Comparison of ENCODE assay signal across 8 mouse cellular contexts in the genomic region with DNA sequence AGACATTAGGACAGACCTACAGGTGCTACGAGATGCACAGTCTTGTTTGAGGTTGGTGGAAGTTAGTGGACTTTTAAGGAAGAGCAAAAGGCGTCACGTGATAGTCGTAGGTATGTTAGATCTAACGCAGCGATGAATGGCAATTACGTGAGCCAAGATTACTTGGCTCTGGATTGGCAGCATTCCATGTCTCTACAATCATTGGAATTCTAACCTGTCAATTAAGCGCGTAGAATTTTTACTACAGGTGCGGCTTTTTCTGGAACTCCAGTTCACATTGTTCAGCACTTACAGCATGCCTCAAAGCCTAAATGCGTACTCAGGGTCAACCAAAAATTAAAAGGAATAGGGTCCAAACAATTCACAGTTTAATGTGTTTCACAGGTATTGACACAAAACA. TPM values are rescaled to one million over a fixed set of nuclear protein-coding genes. Genes with fewer than 3 reads are reported as not detected.
A peak's percentile ranks its signal among the peaks of the same experiment; 100 is the strongest.
DNase-seq lines count a peak whose midpoint lies in the region; ATAC-seq and TF ChIP-seq lines count a peak whose summit lies in the region.

No protein-coding gene starts in this region.

- TF ChIP-seq CTCF in kidney, adult 2 months (conservative IDR thresholded peaks at IDR 0.05; ENCODE audit: insufficient read depth, insufficient read length, low read depth, low read length), result no peak
- no peak for TF ChIP-seq CTCF in lung, postnatal 0 days (IDR thresholded peaks at IDR 0.05)

- TF ChIP-seq POLR2A in kidney, adult 2 months (IDR thresholded peaks at IDR 0.05; ENCODE audit: low read depth, low read length), result no peak

- peak; percentile 59; the same call in 1 of the 2 replicates for TF ChIP-seq EP300 in lung, postnatal 0 days (IDR thresholded peaks at IDR 0.05)

- ATAC-seq in lung, postnatal 0 days, result peak; percentile 23

- H3K36me3 ChIP-seq in embryonic facial prominence, embryonic 10.5 days (replicated peaks), result peaks cover 16% of the 10 kb centered on the region
- no peaks in the 10 kb centered on the region for H3K36me3 ChIP-seq in kidney, adult 2 months (ENCODE audit: control insufficient read depth, insufficient read depth, low read length)
- no peaks in the 10 kb centered on the region for H3K36me3 ChIP-seq in lung, postnatal 0 days (ENCODE audit: insufficient read depth, low read length)

- H3K27me3 ChIP-seq in embryonic facial prominence, embryonic 10.5 days (replicated peaks; ENCODE audit: low read depth, poor library complexity, severe bottlenecking), result no peaks in the 10 kb centered on the region
- H3K27me3 ChIP-seq in kidney, adult 2 months (replicated peaks; ENCODE audit: control insufficient read depth, insufficient read depth, low read length), result no peaks in the 10 kb centered on the region
- no peaks in the 10 kb centered on the region for H3K27me3 ChIP-seq in lung, postnatal 0 days (replicated peaks; ENCODE audit: insufficient read depth, low read length)

- WGBS in embryonic facial prominence, embryonic 10.5 days, result 84% methylated on average over 11 of the region's 11 CpGs
- WGBS in kidney, adult 2 months, result 63% methylated on average over 11 of the region's 11 CpGs
- 54% methylated on average over 11 of the region's 11 CpGs for WGBS in lung, postnatal 0 days

- H3K4me2 ChIP-seq in lung, postnatal 0 days (replicated peaks; ENCODE audit: low read depth, low read length), result peak overlapping the region; percentile 94

- H3K9me3 ChIP-seq in embryonic facial prominence, embryonic 10.5 days, result no peaks in the 10 kb centered on the region
- no peaks in the 10 kb centered on the region for H3K9me3 ChIP-seq in lung, postnatal 0 days (ENCODE audit: low read length)

- H3K4me1 ChIP-seq in embryonic facial prominence, embryonic 10.5 days, result peaks cover 14% of the 10 kb centered on the region
- no peaks in the 10 kb centered on the region for H3K4me1 ChIP-seq in kidney, adult 2 months (ENCODE audit: control insufficient read depth, insufficient read depth, low read length)
- no peaks in the 10 kb centered on the region for H3K4me1 ChIP-seq in lung, postnatal 0 days (ENCODE audit: insufficient read depth, low read depth, low read length)

- DNase-seq in ES-CJ7 (ENCODE audit: low read depth, low spot score), result peak; percentile 28
- DNase-seq in embryonic facial prominence, embryonic 10.5 days (ENCODE audit: low spot score), result no peak
- peak; percentile 41 for DNase-seq in kidney, adult 2 months
- DNase-seq in lung, postnatal 0 days (ENCODE audit: low spot score), result peak; percentile 77
- DNase-seq in frontal cortex, postnatal 14 days (ENCODE audit: low spot score in 2 of 2), result no peak
- no peak for DNase-seq in thymus, postnatal 10 days (ENCODE audit: low spot score in 2 of 2)
- no peak for DNase-seq in thymus, adult 18-20 months
- DNase-seq in adrenal gland, postnatal 36 days, result no peak

- peak overlapping the region; percentile 90 for H3K27ac ChIP-seq in embryonic facial prominence, embryonic 10.5 days (replicated peaks)
- no peak overlapping the region for H3K27ac ChIP-seq in kidney, adult 2 months (ENCODE audit: insufficient read depth, low read depth, low read length)
- peak overlapping the region; percentile 79 for H3K27ac ChIP-seq in lung, postnatal 0 days (ENCODE audit: low read length)

- no peak overlapping the region for H3K9ac ChIP-seq in lung, postnatal 0 days (replicated peaks; ENCODE audit: low read depth)

- peak overlapping the region; percentile 87 for H3K4me3 ChIP-seq in embryonic facial prominence, embryonic 10.5 days
- H3K4me3 ChIP-seq in kidney, adult 2 months (ENCODE audit: insufficient read depth, low read depth, low read length), result peak overlapping the region; percentile 81; the same call in 1 of the 2 replicates
- peak overlapping the region; percentile 73 for H3K4me3 ChIP-seq in lung, postnatal 0 days (ENCODE audit: low read depth, low read length)

RNA-seq across cellular contexts. Expression of a gene that starts 0.7 kb away (rescaled TPM):
- 12.1 and 14.1 TPM in 2 replicates for polyA plus RNA-seq in embryonic facial prominence, embryonic 10.5 days (2016; fragmentation: Nextera tagmentation; extraction: Ambion mirVana)
- 0.08 and 0.10 TPM in 2 replicates for polyA plus RNA-seq in kidney, adult 2 months (2012; rRNA removed)
- 2.3 and 3.9 TPM in 2 replicates for polyA plus RNA-seq in lung, postnatal 0 days (2015; fragmentation: Nextera tagmentation; extraction: Ambion mirVana)
- 1 to 10 TPM; 2.4 to 5.0 TPM for total RNA-seq in adrenal gland, postnatal 36 days (2021)

Comparison
In these comparisons a context has a peak if more than half of its experiments do, and no peak if none do; other contexts are left out.
1. DNase-seq: peak in ES-CJ7 (single experiment), kidney, adult 2 months (single experiment) and lung, postnatal 0 days (single experiment); none in embryonic facial prominence, embryonic 10.5 days (single experiment), frontal cortex, postnatal 14 days (0 of 2), thymus, postnatal 10 days (0 of 2), thymus, adult 18-20 months (0 of 2) and adrenal gland, postnatal 36 days (0 of 2).
2. Peak in every context shown above with its lines, with median percentiles within 50 percentile points of each other: H3K4me3 ChIP-seq.